18 mouse cellular contexts compared by ENCODE assay signal in the genomic region with DNA sequence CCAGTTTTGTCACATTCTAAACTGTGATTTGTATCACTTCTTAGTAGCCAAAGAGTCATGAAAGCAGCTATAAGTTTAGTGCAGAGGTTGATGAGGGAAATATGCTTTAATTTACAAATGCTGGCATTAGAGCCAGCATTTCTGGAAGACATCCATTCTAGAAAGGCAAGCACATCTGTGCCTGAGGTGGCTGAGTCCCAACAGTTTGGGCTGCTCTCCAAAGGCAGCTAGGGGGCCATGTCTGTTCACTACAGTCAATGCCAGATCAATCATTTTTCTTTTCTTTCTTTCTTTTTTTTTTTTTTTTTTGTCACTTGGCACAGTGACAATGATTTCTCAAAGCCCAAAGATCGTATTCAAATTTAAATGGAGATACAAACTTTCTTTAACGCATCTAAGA.
"Had no signal": no experiment of that assay in that cellular context is flagged by ENCODE, and none has a peak within 500 bp of the region (broad histone marks: within the 10 kb centered on the region; RNA-seq: fewer than 3 reads in every experiment).

No protein-coding gene starts in this region.

- H3K27ac ChIP-seq: midbrain, embryonic 10.5 days; midbrain, embryonic 12.5 days; neural tube, embryonic 13.5 days; neural tube, embryonic 15.5 days had no signal

- H3K4me3 ChIP-seq: midbrain, embryonic 10.5 days; midbrain, embryonic 12.5 days; myocyte; neural tube, embryonic 13.5 days; neural tube, embryonic 15.5 days had no signal

- DNase-seq: lung, adult 18-20 months; lung, embryonic 14.5 days; lung, postnatal 10 days; lung, postnatal 4 days; midbrain, embryonic 14.5 days; retina, postnatal 1 day; right cerebral cortex, adult 18-20 months; right cerebral cortex, postnatal 25 days; right cerebral cortex, postnatal 4 days; spleen, adult 18-20 months; thymus, adult 18-20 months; thymus, postnatal 14 days; thymus, postnatal 36 days had no signal
